Mouse (Mus musculus): ENCODE data around the gene Btc. TPM values are rescaled to one million over a fixed set of nuclear protein-coding genes. Genes with fewer than 3 reads are reported as not detected.

Btc gene
- polyA plus RNA-seq, 1 experiment from 2014 or later, result 0.55 TPM

Other genes with a start within 250 kb of the Btc start
- gene Parm1, start 114.6 kb upstream of the Btc start, polyA plus RNA-seq (2015; fragmentation: Nextera tagmentation; extraction: Ambion mirVana), result 0.58 and 1.1 TPM in 2 replicates

Measured in liver, embryonic 16.5 days (tissue).